Mouse (Mus musculus): Measurements from ENCODE around the gene Ccdc93. TPM values are rescaled to one million over a fixed set of nuclear protein-coding genes. Genes with fewer than 3 reads are reported as not detected.

Gene Ccdc93
- polyA plus RNA-seq, 1 experiment from 2014 or later: 11.3 TPM

DNA sequence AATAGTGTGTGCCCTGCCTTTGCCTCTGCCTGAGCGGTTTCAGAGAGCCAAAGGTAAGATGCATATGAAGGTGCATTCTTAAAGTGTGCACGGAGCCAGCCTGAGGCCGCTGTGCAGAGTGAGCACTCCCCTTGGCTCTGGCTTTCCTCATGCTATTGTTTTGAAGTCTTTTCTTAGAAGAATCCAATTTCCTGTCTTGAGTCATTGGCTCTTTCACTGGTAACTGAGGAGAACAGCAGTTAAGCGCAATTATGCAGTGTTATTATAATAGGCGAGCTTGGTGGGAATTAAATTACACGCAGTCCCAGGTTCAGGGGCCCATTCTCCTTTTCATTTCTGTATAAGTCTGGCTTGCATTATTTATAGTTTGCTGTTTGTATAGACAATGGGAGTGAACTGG, 21.6 kb downstream of the Ccdc93 start:
- Histone ChIP-seq H3K9me3 (replicated peaks) (no peaks in the 10 kb centered on the region), H3K27me3 (no peaks in the 10 kb centered on the region), H3K4me3 (replicated peaks) (no peak overlapping the region), H3K27ac (no peak overlapping the region), H3K9ac (no peak overlapping the region), H3K4me2 (no peak overlapping the region), H3K36me3 (peaks cover 34% of the 10 kb centered on the region), H3K4me1 (peaks cover 4% of the 10 kb centered on the region; the same call in 1 of the 2 replicates)
- ATAC-seq (replicated peaks; ENCODE audit: low FRiP score): no peak
- 57% methylated on average over 6 of the region's 6 CpGs for WGBS

DNA sequence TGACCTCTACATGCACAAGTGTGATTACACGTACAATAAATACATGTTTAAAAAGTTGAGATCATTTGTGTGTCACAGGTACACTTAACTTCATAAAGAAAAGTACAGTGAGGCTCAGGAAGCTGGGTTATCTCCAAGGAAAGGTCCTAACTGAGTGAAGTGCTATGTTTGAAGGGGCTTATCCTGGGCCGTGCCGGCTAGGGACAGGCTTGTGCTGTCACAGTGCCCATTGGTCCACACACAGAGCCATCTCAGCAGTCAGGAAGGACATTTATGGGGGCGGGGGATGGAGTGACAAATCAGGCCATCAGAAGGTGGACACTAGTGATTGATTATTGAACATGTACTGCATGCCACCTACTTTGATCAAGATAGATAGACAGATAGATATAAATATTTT, 22.2 kb downstream of the Ccdc93 start:
- Histone ChIP-seq H3K4me2 (no peak overlapping the region), H3K27ac (no peak overlapping the region), H3K36me3 (peaks cover 30% of the 10 kb centered on the region), H3K4me1 (peaks cover 4% of the 10 kb centered on the region; the same call in 1 of the 2 replicates), H3K27me3 (no peaks in the 10 kb centered on the region), H3K9me3 (replicated peaks) (no peaks in the 10 kb centered on the region), H3K9ac (no peak overlapping the region), H3K4me3 (replicated peaks) (no peak overlapping the region)
- ATAC-seq (replicated peaks; ENCODE audit: low FRiP score): no peak
- 87% methylated on average over 4 of the region's 4 CpGs for WGBS

DNA sequence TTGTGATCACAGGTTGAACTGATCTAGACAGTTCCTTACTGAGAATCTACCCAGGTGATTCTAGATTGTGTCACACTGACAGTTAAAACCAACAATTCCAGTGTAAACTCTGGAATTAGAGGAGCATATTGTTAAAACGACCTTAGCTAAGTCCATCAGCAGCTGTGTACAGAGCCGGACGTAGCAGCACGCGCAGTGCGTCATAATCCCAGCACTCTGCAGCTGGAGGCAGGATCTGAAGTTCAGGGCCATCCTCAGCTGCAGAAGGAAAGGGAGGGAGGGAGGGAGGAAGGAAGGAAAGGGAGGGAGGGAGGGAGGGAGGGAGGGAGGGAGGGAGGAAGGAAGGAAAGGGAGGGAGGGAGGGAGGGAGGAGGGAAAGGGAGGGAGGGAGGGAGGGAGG, 24.1 kb downstream of the Ccdc93 start:
- no peak overlapping the region for H3K4me3 ChIP-seq (replicated peaks)

GRCm38 (mm10) chr1:121460077-121460476, 29.2 kb downstream of the Ccdc93 start:
- H3K9me3 ChIP-seq (replicated peaks): no peaks in the 10 kb centered on the region
- H3K27me3 ChIP-seq: no peaks in the 10 kb centered on the region
- no peak overlapping the region for H3K9ac ChIP-seq
- H3K4me3 ChIP-seq (replicated peaks): no peak overlapping the region
- H3K4me2 ChIP-seq: no peak overlapping the region
- peaks cover 7% of the 10 kb centered on the region; the same call in 1 of the 2 replicates for H3K4me1 ChIP-seq
- WGBS: 66% methylated on average over 6 of the region's 6 CpGs
- no peak overlapping the region for H3K27ac ChIP-seq
- ATAC-seq (replicated peaks; ENCODE audit: low FRiP score): no peak
- peaks cover 13% of the 10 kb centered on the region; the same call in 1 of the 2 replicates for H3K36me3 ChIP-seq

More for the DNA sequence above, 24.1 kb downstream of the Ccdc93 start:
- Histone ChIP-seq H3K9ac (no peak overlapping the region), H3K9me3 (replicated peaks) (no peaks in the 10 kb centered on the region), H3K4me1 (peaks cover 4% of the 10 kb centered on the region; the same call in 1 of the 2 replicates), H3K27ac (no peak overlapping the region), H3K27me3 (no peaks in the 10 kb centered on the region), H3K4me2 (no peak overlapping the region), H3K36me3 (peaks cover 17% of the 10 kb centered on the region)
- 82% methylated on average over 6 of the region's 6 CpGs for WGBS
- ATAC-seq (replicated peaks; ENCODE audit: low FRiP score): no peak

- peaks cover 18% of the 10 kb centered on the region; the same call in 1 of the 2 replicates for H3K36me3 ChIP-seq
- WGBS: 64% methylated on average over 7 of the region's 7 CpGs
- ATAC-seq (replicated peaks; ENCODE audit: low FRiP score): no peak
- no peaks in the 10 kb centered on the region for H3K9me3 ChIP-seq (replicated peaks)
- no peak overlapping the region for H3K27ac ChIP-seq
- no peak overlapping the region for H3K9ac ChIP-seq
- no peak overlapping the region for H3K4me2 ChIP-seq
- H3K4me3 ChIP-seq (replicated peaks): no peak overlapping the region
- H3K4me1 ChIP-seq: peaks cover 7% of the 10 kb centered on the region; the same call in 1 of the 2 replicates
- H3K27me3 ChIP-seq: no peaks in the 10 kb centered on the region
Observed at GRCm38 (mm10) chr1:121461895-121462294, 31.0 kb downstream of the Ccdc93 start.

DNA sequence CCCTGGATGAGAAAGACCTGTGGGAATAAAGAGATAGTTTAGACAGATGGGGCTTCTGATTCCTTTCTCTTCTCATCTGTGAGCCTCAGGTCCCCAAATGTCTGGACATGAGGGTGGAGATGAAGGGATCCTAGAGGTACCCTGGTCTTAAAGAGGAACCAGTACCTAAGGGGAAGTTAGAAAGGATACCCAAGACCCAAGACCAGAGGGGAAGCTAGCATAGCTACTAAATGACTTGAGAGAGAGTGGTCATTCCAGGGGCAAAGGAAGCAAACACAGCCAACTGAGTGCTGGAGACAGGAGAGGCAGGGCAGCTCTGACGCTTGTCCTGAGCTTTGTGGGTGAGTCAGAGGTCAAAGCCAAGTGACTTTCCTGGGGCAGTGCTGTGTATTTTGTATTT, 31.8 kb downstream of the Ccdc93 start:
- Histone ChIP-seq H3K4me1 (peaks cover 7% of the 10 kb centered on the region; the same call in 1 of the 2 replicates), H3K36me3 (peaks cover 18% of the 10 kb centered on the region; the same call in 1 of the 2 replicates), H3K4me3 (replicated peaks) (no peak overlapping the region), H3K9me3 (replicated peaks) (no peaks in the 10 kb centered on the region), H3K4me2 (no peak overlapping the region), H3K27me3 (no peaks in the 10 kb centered on the region), H3K9ac (no peak overlapping the region), H3K27ac (no peak overlapping the region)
- ATAC-seq (replicated peaks; ENCODE audit: low FRiP score): no peak
- 55% methylated on average over 1 of the region's 1 CpGs for WGBS

DNA sequence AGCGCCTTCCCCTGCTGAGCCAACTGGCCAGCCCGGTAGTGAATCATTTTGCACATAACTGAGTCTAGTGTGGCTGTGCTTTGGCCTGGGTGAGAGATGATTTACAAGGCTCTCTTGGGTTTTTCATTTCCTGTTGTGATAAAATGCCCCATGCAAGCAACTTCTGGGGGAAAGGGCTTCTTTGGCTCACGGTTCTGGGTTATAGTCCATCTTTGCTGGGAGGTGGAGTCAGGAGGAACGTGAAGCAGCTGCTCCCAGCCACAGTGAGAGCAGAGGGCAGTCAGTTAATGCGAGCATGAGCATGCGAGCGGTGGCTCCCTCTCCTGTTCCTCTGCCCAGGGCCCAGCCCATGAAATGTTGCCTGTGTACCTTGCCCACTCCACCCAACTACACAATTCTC, 33.0 kb downstream of the Ccdc93 start:
- Histone ChIP-seq H3K27ac (0 out of 2 replicates have a peak overlapping the region, but pooled peaks have one; percentile 1), H3K9me3 (replicated peaks) (no peaks in the 10 kb centered on the region), H3K36me3 (peaks cover 17% of the 10 kb centered on the region; the same call in 1 of the 2 replicates), H3K4me1 (peaks cover 7% of the 10 kb centered on the region; the same call in 1 of the 2 replicates), H3K9ac (no peak overlapping the region), H3K4me3 (replicated peaks) (no peak overlapping the region), H3K4me2 (no peak overlapping the region), H3K27me3 (no peaks in the 10 kb centered on the region)
- peak; percentile 78 for ATAC-seq (replicated peaks; ENCODE audit: low FRiP score)
- 40% methylated on average over 7 of the region's 7 CpGs for WGBS

DNA sequence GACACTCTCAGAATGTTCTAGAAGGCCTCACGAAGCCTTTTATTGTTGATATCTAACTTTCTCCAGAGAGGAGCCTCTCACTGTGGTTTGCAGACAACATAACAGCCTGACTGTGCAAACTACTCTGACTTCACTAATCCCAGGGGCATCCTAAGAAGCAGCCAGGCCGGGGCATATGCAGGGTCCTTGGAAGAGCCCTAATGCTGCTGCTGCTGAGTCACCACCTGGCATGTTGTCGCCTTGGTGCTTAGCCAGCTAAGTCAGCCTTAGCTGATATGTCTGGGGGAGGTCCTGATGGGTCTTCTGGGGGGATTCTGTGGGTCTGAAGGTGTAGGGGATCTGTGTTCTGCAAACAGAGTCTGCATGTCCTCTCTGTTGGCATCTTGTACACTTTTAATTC, 35.4 kb downstream of the Ccdc93 start:
- H3K4me3 ChIP-seq (replicated peaks): no peak overlapping the region
- no peak overlapping the region for H3K4me2 ChIP-seq
- H3K27ac ChIP-seq: no peak overlapping the region
- no peak for ATAC-seq (replicated peaks; ENCODE audit: low FRiP score)
- peaks cover 24% of the 10 kb centered on the region; the same call in 1 of the 2 replicates for H3K36me3 ChIP-seq
- WGBS: 89% methylated on average over 3 of the region's 3 CpGs
- H3K9ac ChIP-seq: no peak overlapping the region
- no peaks in the 10 kb centered on the region for H3K9me3 ChIP-seq (replicated peaks)
- H3K4me1 ChIP-seq: peaks cover 7% of the 10 kb centered on the region; the same call in 1 of the 2 replicates
- no peaks in the 10 kb centered on the region for H3K27me3 ChIP-seq

DNA sequence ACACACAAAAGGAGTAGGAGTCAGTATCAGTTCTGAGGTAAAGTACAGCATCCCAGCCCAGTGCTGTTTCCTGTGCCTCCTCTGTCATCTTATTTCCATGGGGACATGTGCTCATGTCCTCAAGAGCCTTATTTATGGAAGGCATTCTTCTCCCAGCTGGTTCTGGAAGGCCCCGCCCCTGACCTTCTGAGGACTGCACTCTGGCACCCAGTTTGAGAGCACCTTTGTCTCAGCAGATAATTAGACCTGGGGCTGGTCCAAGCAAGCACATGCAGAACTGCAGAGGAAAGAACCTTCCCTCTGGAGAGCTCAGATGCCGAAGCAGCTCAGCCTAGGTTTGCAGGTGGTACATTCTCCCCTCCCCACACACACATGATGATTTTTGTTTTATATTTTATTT, 37.4 kb downstream of the Ccdc93 start:
- Histone ChIP-seq H3K36me3 (peaks cover 16% of the 10 kb centered on the region; the same call in 1 of the 2 replicates), H3K9ac (no peak overlapping the region), H3K4me2 (no peak overlapping the region), H3K9me3 (replicated peaks) (no peaks in the 10 kb centered on the region), H3K4me3 (replicated peaks) (no peak overlapping the region), H3K27ac (no peak overlapping the region), H3K27me3 (no peaks in the 10 kb centered on the region), H3K4me1 (peaks cover 7% of the 10 kb centered on the region; the same call in 1 of the 2 replicates)
- 83% methylated on average over 2 of the region's 2 CpGs for WGBS
- ATAC-seq (replicated peaks; ENCODE audit: low FRiP score): no peak

DNA sequence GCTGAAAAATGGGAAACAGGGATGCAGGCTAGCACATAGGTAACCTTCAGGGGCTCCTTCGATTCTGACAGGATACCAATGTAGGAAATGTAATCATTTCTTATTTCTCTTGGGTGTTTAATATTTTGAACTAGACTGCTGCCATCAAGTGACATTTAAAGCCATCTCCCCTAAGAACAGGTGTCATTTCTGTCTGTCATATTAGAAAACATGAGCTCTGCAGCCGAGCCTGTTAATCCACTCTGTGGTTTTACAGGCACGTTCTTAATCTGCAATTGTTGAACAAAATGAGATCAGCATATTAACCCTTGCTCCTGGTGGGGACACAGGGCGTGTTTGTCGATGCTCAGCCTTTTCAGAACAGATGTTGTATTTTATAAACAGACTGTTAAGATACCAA, 40.7 kb downstream of the Ccdc93 start:
- WGBS: 85% methylated on average over 5 of the region's 5 CpGs
- H3K9me3 ChIP-seq (replicated peaks): no peaks in the 10 kb centered on the region
- no peaks in the 10 kb centered on the region for H3K27me3 ChIP-seq
- H3K9ac ChIP-seq: no peak overlapping the region
- ATAC-seq (replicated peaks; ENCODE audit: low FRiP score): no peak
- H3K4me3 ChIP-seq (replicated peaks): no peak overlapping the region
- no peaks in the 10 kb centered on the region for H3K4me1 ChIP-seq
- H3K36me3 ChIP-seq: peaks cover 17% of the 10 kb centered on the region
- no peak overlapping the region for H3K27ac ChIP-seq
- H3K4me2 ChIP-seq: no peak overlapping the region

DNA sequence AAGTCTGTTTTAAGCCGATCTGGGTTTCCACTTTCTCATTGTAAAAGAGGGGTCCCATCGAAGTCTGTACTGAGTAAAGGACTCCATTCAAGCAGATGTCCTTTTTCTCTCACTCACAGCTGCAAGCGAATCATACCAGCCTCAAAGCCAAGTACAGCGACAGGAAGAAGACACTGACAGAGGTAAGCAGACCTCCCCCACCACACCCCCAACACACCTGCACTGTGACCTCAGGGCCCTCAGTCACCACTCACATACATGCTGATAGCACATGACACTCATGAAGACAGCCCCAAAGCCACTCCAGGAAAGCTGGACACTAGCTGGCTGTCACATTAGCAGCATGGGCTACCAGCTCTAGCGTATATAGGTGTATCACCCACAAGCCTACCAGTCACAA, 46.9 kb downstream of the Ccdc93 start:
- no peaks in the 10 kb centered on the region for H3K27me3 ChIP-seq
- H3K27ac ChIP-seq: no peak overlapping the region
- 96% methylated on average over 5 of the region's 5 CpGs for WGBS
- no peaks in the 10 kb centered on the region for H3K9me3 ChIP-seq (replicated peaks)
- no peak for ATAC-seq (replicated peaks; ENCODE audit: low FRiP score)
- H3K36me3 ChIP-seq: peaks cover 60% of the 10 kb centered on the region
- no peaks in the 10 kb centered on the region for H3K4me1 ChIP-seq
- H3K4me3 ChIP-seq (replicated peaks): no peak overlapping the region
- H3K9ac ChIP-seq: no peak overlapping the region
- H3K4me2 ChIP-seq: no peak overlapping the region

DNA sequence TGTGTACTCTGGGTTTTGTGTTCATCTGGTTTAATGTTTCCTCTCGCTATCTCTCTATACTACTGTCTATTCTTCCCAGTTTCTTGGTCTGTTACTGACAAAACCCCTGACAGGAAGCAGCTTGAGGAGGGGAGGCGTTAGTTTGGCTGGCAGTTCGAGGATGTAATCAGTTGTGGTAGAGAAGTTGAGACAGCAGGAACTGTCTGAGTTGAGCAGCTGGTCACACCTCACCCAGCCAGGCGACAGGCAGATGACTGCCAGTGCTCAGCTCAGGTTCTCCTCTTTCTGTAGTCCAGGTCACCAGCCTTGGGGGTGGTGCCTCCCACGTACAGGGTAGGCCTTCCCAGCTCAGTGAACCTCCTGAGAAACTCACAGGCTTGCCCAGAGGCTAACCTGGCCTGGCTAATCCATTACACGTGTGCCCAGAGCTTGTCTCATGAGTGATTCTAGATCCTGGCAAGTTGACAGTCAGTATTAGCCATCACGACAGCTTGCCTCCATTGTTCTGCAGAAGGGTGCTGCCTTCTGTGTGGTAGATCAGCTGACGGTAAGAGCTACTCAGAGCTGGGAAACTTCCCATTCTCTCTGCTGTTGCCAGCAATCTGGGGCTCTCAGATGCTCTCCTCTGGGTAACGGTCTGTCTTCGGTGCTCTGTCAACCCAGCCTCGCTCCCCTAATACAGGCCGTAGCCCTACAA, 47.6 kb downstream of the Ccdc93 start:
- H3K27me3 ChIP-seq: no peaks in the 10 kb centered on the region
- no peaks in the 10 kb centered on the region for H3K4me1 ChIP-seq
- 78% methylated on average over 12 of the region's 12 CpGs for WGBS
- no peak overlapping the region for H3K9ac ChIP-seq
- H3K4me3 ChIP-seq (replicated peaks): no peak overlapping the region
- peaks cover 66% of the 10 kb centered on the region for H3K36me3 ChIP-seq
- no peaks in the 10 kb centered on the region for H3K9me3 ChIP-seq (replicated peaks)
- H3K4me2 ChIP-seq: no peak overlapping the region
- no peak overlapping the region for H3K27ac ChIP-seq
- no peak for ATAC-seq (replicated peaks; ENCODE audit: low FRiP score)

Measured in kidney, embryonic 15.5 days (tissue).